Mouse (Mus musculus) gonadal fat pad, adult 2 months (tissue): ENCODE measurements around the gene Ppp2r3c. TPM values are rescaled to one million over a fixed set of nuclear protein-coding genes. Genes with fewer than 3 reads are reported as not detected.
"Not testable (repeated sequence)": the region's sequence is repeated elsewhere in the genome, so short reads cannot be mapped to it uniquely, and the experiment has no call there.

Source experiments
- DNase-seq: peaks from one replicate; pipeline ENCODE4 v3.0.0-alpha.2; 2012; ENCODE audit warnings: low read depth
- polyA plus RNA-seq: library from polyadenylated mRNA; depleted of rRNA; stranded (reverse); fragments of >200 nt; gene quantifications from 2 replicates; pipeline ENCODE4 v1.2.3, GENCODE M21; 2012; rRNA removed

The Ppp2r3c gene
- polyA plus RNA-seq, 1 experiment: 2.4 TPM

DNA sequence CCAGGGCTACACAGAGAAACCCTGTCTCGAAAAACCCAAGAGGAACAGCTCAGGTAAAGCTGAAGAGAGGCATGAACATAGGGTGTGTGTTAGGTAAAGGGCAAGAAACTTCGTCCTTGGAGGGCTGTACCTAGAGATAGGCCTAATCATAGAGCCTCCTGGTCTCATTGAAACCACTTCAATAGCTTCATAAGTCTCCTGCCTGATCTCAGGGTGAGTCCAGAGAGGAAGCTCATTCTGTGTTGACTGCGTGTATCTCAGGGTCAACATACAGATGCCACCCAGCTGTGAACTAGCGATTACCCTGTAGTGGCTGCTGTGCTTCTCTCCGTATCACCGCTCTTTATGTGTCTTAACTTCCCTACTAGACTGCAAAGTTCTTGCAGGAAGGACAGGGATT is 25.2 kb downstream of the Ppp2r3c start:
- DNase-seq: not testable (repeated sequence)

- DNase-seq: no peak
Observed at GRCm38 (mm10) chr12:55272243-55272642, 30.6 kb downstream of the Ppp2r3c start.

DNA sequence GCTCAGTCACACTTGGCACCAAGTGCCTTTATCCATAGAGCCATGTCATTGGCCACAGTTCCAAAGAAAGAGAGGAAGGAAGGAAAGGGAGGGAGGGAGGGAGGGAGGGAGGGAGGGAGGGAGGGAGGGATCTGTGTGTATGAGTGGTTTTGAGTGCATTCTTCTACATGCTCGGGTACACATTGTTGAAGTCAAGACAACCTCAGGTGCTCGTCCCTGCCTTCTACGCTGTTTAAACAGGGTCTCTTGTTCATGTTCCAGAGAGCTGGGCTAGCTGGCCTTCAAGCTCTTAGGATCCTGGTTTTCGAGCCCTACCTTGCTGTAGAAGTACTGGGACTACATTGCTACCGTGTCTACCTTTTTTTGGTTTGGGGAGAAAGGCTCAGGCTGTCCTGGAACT is 39.4 kb downstream of the Ppp2r3c start:
- not testable (repeated sequence) for DNase-seq

DNA sequence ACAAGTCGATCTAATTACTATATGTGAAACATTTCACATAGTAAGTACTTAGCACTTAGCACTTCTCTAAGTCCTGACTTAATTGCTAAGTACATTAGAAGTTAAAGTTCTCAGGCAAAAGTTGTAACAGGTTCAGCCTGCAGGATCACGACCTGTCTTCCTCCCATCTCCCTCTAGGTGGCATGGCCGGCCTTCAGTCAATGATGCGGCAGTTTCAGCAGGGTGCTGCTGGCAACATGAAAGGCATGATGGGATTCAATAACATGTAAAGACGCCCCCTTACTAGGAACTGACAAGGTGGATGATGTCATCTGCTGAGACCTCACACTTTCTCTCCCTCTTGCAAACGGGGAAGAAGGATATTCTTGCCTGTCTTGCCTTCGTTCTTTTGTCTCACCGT is 40.8 kb downstream of the Ppp2r3c start:
- DNase-seq: not testable (repeated sequence)

- DNase-seq: not testable (repeated sequence)
Observed at GRCm38 (mm10) chr12:55242243-55242642, 60.6 kb downstream of the Ppp2r3c start.

DNA sequence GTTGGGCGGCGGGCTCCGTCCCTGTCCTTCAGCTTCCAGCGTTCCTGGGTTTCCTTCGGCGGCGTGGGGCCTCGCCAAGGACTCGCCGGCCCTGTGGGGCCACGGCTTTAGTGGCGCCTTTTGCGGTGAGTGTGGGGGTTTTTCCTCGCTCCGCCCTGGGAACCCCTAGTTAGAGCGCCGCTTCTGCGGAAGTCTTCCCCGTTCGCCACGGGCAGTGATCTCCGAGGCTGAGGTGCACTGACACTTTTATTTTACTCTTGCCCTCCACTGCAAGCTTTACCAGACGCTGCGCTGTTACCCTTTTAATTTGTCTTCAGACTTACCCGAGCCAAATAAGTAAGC is 72.3 kb downstream of the Ppp2r3c start:
- not testable (repeated sequence) for DNase-seq

GRCm38 (mm10) chr12:55229626-55230519 is 72.9 kb downstream of the Ppp2r3c start, which contains the start of gene Srp54c:
TSS of gene Srp54c (plus strand) at chr12:55230168.
- DNase-seq: not testable (repeated sequence)

Other genes starting within 250 kb of the Ppp2r3c start
- 7.1 and 7.3 TPM in 2 replicates for gene 2700097O09Rik, start 222.9 kb downstream of the Ppp2r3c start, polyA plus RNA-seq
- gene Srp54a, start 222.7 kb downstream of the Ppp2r3c start, polyA plus RNA-seq: 19.2 and 20.4 TPM in 2 replicates
- gene Fam177a, start 178.5 kb downstream of the Ppp2r3c start, polyA plus RNA-seq: 7.7 and 8.6 TPM in 2 replicates
- gene Srp54b, start 147.9 kb downstream of the Ppp2r3c start, polyA plus RNA-seq: 13.9 and 22.1 TPM in 2 replicates
- 1.1 TPM in 1 of 2 replicates, not detected in the other for gene 1700047I17Rik2, start 103.4 kb downstream of the Ppp2r3c start, polyA plus RNA-seq
- gene Srp54c, start 72.8 kb downstream of the Ppp2r3c start, polyA plus RNA-seq: 14.4 and 14.9 TPM in 2 replicates
- gene 1110008L16Rik, start 3.4 kb downstream of the Ppp2r3c start, polyA plus RNA-seq: 7.8 and 10.0 TPM in 2 replicates
- 70.7 and 88.6 TPM in 2 replicates for gene Psma6, start 81.2 kb upstream of the Ppp2r3c start, polyA plus RNA-seq
- gene Nfkbia, start 189.6 kb upstream of the Ppp2r3c start, polyA plus RNA-seq: 127 and 129 TPM in 2 replicates